Mouse (Mus musculus): ENCODE measurements around the gene Trmt112. TPM values are rescaled to one million over a fixed set of nuclear protein-coding genes. Genes with fewer than 3 reads are reported as not detected.
"Not testable (repeated sequence)": the region's sequence is repeated elsewhere in the genome, so short reads cannot be mapped to it uniquely, and the experiment has no call there.

The Trmt112 gene
- polyA plus RNA-seq (2012; rRNA removed) = 79.9 and 88.6 TPM in 2 replicates

GRCm38 (mm10) chr19:6909507-6910289 lies at the start of gene Trmt112, which contains the start of gene Prdx5:
Trmt112 (plus strand) TSS chr19:6909698.
Prdx5 (minus strand) TSS chr19:6910106.
- under 1% methylated on average over 65 of the region's 65 CpGs for WGBS
- peak; percentile 68 for DNase-seq (ENCODE audit: low read depth, low spot score)

- no peak for DNase-seq (ENCODE audit: low read depth, low spot score)
- 88% methylated on average over 3 of the region's 3 CpGs for WGBS
Observed at GRCm38 (mm10) chr19:6859971-6860370, 49.5 kb upstream of the Trmt112 start.

GRCm38 (mm10) chr19:6860706-6861105 lies 48.8 kb upstream of the Trmt112 start:
- no peak for DNase-seq (ENCODE audit: low read depth, low spot score)
- 26% methylated on average over 6 of the region's 6 CpGs for WGBS

GRCm38 (mm10) chr19:6861451-6861850 lies 48.0 kb upstream of the Trmt112 start:
- no peak for DNase-seq (ENCODE audit: low read depth, low spot score)
- WGBS = 82% methylated on average over 4 of the region's 4 CpGs

GRCm38 (mm10) chr19:6869355-6869754 lies 40.1 kb upstream of the Trmt112 start:
- DNase-seq (ENCODE audit: low read depth, low spot score) = no peak
- WGBS = under 1% methylated on average over 5 of the region's 5 CpGs

- no peak for DNase-seq (ENCODE audit: low read depth, low spot score)
- WGBS = 51% methylated on average over 5 of the region's 5 CpGs
Observed at GRCm38 (mm10) chr19:6871574-6872271, 37.8 kb upstream of the Trmt112 start.

- no peak for DNase-seq (ENCODE audit: low read depth, low spot score)
- 78% methylated on average over 3 of the region's 3 CpGs for WGBS
Observed at GRCm38 (mm10) chr19:6872701-6873100, 36.8 kb upstream of the Trmt112 start.

GRCm38 (mm10) chr19:6874257-6874656 lies 35.2 kb upstream of the Trmt112 start:
- 85% methylated on average over 1 of the region's 1 CpGs for WGBS

GRCm38 (mm10) chr19:6875834-6876233 lies 33.7 kb upstream of the Trmt112 start:
- 73% methylated on average over 6 of the region's 6 CpGs for WGBS
- no peak for DNase-seq (ENCODE audit: low read depth, low spot score)

More at GRCm38 (mm10) chr19:6874257-6874656, 35.2 kb upstream of the Trmt112 start:
- DNase-seq (ENCODE audit: low read depth, low spot score) = no peak

- DNase-seq (ENCODE audit: low read depth, low spot score) = no peak
Observed at GRCm38 (mm10) chr19:6876799-6877198, 32.7 kb upstream of the Trmt112 start.

GRCm38 (mm10) chr19:6877965-6878364 lies 31.5 kb upstream of the Trmt112 start:
- 79% methylated on average over 4 of the region's 4 CpGs for WGBS
- DNase-seq (ENCODE audit: low read depth, low spot score) = no peak

- no peak for DNase-seq (ENCODE audit: low read depth, low spot score)
- 24% methylated on average over 4 of the region's 4 CpGs for WGBS
Observed at GRCm38 (mm10) chr19:6892512-6892911, 17.0 kb upstream of the Trmt112 start.

- no peak for DNase-seq (ENCODE audit: low read depth, low spot score)
- 87% methylated on average over 14 of the region's 14 CpGs for WGBS
Observed at GRCm38 (mm10) chr19:6893731-6894451, 15.6 kb upstream of the Trmt112 start.

GRCm38 (mm10) chr19:6895608-6896305 lies 13.7 kb upstream of the Trmt112 start:
- WGBS = 65% methylated on average over 18 of the region's 18 CpGs

GRCm38 (mm10) chr19:6899641-6900040 lies 9.9 kb upstream of the Trmt112 start:
- WGBS = 41% methylated on average over 4 of the region's 4 CpGs
- no peak for DNase-seq (ENCODE audit: low read depth, low spot score)

More at GRCm38 (mm10) chr19:6895608-6896305, 13.7 kb upstream of the Trmt112 start:
- DNase-seq (ENCODE audit: low read depth, low spot score) = not testable (repeated sequence)

GRCm38 (mm10) chr19:6903031-6903430 lies 6.5 kb upstream of the Trmt112 start:
- 79% methylated on average over 1 of the region's 1 CpGs for WGBS
- no peak for DNase-seq (ENCODE audit: low read depth, low spot score)

GRCm38 (mm10) chr19:6904846-6905245 lies 4.7 kb upstream of the Trmt112 start:
- WGBS = 72% methylated on average over 2 of the region's 2 CpGs
- no peak for DNase-seq (ENCODE audit: low read depth, low spot score)

GRCm38 (mm10) chr19:6905498-6906159 lies 3.9 kb upstream of the Trmt112 start:
- DNase-seq (ENCODE audit: low read depth, low spot score) = no peak
- WGBS = 89% methylated on average over 11 of the region's 11 CpGs

- WGBS = 69% methylated on average over 3 of the region's 3 CpGs
- no peak for DNase-seq (ENCODE audit: low read depth, low spot score)
Observed at GRCm38 (mm10) chr19:6906199-6906598, 3.3 kb upstream of the Trmt112 start.
